Mouse (Mus musculus) right cerebral cortex, postnatal 4 days (tissue): Measurements from ENCODE around the gene Chn2.
"Not testable (repeated sequence)": the region's sequence is repeated elsewhere in the genome, so short reads cannot be mapped to it uniquely, and the experiment has no call there.

Experiments used
- DNase-seq: peaks from one replicate; pipeline ENCODE4 v3.0.0-alpha.2; 2022

The Chn2 gene

DNA sequence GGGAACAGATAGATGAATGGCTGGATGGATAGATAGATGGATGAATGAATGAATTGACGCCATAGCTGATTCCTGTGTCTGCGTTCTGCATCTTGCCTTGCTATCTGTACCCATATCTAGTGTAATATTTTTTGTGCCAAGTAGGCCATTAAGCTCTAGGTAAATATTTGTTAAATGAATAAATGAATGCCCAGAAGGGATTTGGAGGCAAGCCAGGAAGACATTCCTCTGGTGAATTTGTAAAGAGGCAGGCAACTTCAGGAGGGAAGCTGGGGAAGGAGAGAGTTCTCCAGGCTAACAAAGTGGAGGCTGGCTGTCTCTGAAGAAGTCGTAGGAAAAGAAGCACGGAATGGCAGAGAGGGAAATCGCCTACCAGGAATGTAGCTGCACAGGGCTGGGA lies 123.0 kb downstream of the Chn2 start:
- no peak for DNase-seq

DNA sequence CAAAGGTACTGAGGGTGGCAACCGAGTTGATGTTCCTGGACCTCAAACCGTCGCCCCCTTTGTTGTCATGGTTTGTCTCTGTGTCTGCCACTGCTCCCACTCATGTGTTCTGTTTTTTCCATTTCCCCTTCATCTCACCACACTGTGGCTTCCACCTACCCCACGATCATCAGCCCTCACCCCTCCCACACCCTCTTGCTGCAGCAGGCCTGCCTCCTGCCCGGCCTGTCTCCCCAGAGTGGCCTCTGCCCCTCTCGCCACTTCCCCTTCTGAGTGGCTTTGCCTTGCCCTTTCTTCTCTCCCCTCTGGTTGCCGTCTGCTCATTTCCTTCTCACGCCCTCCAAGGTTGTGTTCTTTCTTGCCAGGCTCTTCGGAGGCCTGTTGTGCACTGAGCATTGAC lies 123.4 kb downstream of the Chn2 start:
- no peak for DNase-seq

DNA sequence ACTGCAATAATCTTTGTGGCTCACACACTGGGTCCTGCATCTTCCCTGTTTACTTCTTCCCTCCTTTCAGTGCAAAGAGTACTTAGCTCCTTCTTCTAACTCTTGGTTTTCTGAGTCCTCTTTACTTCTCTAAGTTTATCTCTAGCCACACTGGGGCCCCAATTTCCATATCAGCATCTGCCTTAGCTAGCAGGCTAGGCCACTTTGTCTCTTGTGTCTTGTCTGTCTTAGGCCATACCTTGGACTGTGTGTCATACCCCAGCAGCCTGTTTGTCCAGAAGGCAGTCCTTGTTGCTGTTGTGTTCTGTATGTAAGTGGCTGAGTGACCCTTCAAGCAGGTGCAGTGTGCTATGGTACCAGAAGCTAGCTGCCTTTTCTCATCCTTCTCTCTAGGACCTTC lies 124.3 kb downstream of the Chn2 start:
- DNase-seq, result no peak

DNA sequence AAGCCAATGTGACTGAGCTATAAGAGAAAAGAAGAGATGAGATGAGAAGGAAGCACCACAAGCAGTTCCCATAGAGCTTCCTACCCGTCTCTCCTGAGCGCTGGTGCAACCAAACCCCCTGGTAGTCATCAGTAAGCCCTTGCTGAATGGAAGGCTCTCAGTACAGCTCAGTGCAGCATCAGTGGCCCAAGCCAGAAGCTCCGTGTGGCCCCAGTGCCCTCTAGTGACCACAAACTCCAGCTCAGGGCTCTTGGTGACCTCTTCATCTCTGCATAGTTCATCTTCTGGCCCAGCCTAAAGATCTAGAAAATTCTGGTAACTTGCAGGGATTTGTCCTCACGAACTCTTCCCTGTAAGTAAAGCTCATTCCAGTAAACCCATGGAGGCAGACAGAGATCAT lies 125.4 kb downstream of the Chn2 start:
- peak; percentile 24 for DNase-seq

DNA sequence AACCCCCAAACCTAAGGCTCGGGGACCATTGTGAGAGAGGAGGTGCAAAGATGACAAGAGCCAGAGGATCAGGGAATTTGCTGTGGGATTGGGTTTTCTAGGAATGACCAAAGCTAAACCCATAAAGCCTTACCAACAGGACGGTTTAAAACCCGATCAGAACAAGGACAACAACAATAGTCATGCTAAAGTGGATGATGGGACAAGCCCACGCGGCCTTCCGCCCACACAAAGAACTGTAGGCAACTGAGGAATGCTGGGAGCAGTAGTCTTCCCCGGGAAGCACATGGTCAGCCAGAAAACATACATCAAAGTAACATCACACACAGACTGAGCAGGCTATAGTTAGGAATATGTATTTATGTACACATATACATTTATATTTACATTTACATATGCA lies 125.9 kb downstream of the Chn2 start:
- no peak for DNase-seq

DNA sequence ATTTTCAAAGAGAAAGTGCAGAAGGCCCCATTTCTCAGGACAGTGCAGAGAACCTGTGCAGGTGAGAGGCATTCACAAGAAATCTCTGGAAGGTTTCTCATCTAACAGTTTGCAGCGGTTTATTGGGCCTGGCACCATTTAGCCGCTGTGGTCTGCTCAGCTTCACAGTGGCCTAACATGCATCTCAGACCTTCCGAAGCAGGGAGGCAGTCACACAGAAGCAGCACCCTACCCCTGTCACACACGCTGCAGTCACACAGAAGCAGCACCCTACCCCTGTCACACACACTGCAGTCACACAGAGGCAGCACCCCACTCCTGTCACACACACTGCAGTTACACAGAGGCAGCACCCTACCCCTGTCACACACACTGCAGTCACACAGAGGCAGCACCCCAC lies 126.5 kb downstream of the Chn2 start:
- DNase-seq, result no peak

DNA sequence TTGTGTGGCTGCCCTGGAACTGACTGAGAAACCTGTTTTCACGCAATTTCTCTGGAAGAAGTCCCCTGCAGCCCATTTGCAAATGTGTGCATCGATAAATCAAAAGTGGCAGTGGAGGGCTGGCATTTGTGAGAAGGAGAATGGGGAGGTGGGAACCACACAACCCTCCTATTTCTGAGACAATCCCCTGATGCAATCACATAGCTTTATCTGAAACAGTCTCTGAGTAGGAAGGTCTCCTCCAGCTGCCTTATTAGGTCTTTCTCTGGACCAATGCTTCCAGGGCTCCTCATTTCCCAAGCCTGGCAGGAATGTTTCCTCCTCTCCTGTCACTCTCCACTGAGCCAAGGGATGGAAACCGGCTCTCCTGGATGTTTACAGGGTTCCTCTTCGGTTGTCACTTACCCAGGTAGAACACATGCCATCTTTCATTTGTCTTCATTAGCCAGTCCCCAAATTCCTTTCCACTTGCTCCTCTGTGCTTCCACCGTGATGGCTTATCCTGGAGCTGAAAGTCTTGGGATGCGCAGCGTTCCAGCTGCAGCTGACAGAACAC lies 127.7 kb downstream of the Chn2 start:
- no peak for DNase-seq

DNA sequence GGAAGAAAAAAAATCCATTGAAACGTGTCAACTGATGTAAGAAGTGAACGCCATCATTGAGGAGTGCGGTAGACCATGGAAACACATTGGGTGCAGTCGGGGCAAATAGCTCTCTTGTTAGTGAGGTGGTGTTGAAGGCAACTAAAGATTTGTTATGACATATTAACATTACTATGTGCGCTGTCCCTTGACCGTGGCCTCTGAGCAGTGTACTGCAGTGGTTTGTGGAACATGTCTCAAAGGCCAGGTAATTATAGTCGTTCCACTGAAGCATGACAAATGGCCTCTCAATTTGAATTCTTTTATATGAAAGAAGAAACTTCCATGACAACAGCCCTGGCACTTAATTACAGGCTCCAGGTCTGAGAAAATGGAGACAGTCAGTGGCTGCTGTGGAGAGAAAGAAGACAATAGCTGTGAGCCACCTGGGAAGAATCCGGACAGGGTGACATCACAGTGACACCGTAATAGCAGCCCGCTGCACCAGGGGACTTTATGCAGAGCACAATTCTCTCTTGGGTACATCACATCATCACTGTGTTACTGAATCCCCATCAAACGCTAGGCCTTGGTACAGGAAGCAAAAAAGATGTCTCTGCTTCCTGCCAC lies 131.0 kb downstream of the Chn2 start:
- DNase-seq, result no peak

DNA sequence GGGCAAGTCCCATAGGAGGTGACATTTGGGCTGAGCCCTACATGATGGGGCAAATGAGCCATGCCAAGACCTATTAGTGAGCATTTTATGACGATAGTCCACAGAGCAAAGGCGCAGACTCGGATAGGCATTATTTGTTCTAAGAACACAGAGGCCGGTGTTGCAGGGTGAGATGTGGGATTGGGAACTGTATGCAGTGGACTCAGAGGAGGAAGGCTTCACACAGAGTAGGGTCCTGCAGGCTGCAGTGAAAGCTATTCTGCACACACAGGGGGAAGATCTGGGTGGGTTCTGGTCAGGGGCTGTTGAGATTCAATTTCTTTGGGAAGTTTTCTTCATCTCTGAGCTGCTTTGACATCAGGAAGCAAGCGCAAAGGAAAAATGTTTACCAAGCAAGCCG lies 132.0 kb downstream of the Chn2 start:
- DNase-seq, result no peak

DNA sequence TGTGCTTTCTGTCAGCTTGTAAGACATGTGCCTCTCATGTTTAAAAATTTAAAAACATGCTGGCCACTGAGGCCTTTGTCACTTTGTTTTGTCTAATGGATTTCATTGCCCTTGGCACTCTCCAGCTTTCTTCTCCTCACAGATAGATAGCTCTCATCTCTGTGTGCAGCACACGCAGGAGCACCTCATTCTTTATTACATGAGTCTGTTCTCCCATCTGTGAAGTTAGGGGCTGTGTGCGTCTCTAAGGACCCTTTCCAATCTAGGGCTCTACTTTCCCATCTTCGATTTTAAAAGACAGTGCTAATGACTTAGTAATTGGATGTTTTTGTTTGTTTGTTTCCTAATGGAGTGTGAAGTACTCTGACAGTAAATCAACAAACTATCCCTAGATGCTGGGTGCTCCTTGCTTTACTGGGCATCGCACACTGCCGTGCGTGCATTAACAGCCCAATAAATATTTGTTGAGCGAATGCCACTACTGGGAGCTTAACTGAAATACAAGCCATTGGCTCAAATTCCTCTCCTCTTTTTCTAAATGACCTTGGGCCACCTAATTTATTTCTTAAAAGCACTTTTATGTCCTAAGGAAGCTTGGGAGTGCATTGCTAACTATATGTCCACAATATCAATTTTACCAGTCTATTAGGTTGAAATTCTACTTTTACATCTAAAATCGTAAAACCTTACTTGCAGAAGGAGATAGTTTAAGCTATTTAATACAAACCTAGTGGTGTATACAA lies 136.3 kb downstream of the Chn2 start:
- no peak for DNase-seq

DNA sequence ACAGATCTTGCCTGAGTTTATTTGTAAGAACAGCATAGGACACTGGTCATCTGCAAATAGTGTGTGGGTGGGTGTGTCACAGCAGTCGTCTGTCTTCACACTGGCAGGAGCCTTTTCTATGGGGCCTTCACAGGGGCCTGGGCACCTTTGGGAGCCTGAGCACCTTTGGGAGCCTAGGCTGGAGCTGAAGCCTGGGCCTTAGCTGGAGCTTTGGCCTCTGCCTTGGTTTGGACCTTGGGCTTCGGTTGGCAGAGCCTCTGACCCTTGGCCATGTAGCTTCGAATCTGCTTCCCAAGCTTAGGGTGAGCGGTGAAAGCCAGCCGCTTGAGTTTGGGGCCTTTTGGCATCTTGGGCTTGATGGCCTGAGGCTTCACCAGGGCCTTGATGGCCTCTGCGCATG lies 137.7 kb downstream of the Chn2 start:
- DNase-seq, result not testable (repeated sequence)

DNA sequence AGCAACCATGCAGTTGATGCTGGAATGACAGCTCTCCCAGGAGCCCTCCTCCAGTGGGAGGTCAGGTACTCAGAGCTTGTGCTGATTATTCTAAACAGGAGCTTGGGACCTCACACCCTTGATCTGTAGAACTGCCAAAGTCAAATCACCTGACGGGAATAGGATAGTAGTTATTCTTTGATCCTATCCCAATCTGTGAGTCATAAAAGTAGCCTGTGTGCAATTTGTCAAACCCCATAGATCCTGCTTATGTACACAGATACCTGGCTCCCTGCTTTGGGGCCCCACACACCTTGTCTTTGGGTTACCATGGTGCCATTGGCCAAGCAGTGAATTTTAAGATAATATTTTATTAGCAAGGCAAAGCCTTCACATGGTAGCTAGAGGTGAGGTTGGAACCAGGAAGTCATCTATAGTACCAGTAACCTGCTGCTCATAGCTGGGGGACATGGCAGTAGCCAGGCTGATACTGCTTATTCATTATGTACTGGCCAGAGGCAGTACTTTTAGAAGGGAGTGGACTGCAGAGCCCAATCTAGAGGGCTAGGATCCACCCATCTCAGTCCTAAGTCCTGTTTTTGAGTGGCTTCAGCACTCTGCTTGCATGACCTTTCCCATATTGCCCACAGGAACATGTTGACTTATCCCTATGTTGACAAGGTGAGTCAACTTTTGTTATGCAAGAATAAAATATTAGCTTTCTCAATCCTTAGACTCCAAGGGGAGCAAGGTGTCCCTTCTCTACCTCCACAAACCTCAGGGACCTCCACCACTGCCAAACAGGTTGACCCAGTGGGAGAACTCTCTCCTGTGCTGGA lies 139.9 kb downstream of the Chn2 start:
- DNase-seq, result no peak

DNA sequence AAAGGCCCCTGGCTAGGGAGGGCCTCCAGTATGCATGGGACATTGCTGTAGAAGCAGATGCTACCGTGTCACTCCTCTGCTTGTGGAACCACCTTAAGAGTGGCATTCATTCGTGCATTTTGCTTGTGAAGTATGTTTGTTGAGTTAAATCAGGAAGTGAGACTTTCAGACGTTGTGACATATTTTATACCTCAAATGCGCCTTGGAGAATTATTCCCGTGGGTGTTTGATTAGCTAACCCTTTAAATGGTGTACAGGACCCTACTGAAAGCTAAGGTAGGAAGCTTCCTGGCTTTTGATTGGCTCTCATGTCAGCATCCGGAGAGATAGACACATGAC lies 140.5 kb downstream of the Chn2 start:
- DNase-seq, result no peak

DNA sequence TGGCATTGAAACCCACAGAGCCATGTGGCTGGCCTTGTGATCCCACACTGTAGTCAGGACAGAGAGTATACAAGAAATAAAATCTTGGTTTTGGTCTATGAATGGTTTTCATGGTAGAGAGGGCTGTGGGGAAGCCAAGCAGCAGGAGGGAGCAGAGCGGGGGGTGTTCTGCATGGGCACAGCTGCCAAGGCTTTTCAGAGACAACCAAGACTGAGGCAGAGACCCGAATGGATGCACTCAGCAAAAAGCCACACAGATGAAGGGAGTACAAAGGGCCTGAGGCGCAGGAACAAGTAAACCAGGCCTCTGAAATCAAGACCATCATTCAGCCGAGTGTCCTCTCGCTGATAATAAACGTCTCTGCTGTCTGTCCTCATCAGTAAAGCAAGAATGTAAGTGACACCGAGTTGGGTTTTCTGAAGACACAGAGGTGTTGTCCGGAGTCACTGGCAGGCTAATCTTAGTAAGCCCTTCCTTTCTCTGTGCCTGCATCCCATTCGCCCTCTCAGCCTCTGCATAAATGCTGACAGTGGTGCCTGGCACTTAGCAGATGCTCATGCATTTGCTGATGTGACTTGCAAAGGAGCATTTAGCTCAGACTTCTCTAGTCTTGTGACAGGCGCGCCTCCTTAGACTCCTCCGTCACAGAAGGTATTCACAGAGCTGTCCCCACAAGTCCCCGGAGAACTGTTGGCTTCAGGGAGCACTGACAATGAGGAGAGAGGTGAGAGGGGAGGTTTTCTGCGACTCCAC lies 144.6 kb downstream of the Chn2 start:
- DNase-seq, result peak; percentile 8

DNA sequence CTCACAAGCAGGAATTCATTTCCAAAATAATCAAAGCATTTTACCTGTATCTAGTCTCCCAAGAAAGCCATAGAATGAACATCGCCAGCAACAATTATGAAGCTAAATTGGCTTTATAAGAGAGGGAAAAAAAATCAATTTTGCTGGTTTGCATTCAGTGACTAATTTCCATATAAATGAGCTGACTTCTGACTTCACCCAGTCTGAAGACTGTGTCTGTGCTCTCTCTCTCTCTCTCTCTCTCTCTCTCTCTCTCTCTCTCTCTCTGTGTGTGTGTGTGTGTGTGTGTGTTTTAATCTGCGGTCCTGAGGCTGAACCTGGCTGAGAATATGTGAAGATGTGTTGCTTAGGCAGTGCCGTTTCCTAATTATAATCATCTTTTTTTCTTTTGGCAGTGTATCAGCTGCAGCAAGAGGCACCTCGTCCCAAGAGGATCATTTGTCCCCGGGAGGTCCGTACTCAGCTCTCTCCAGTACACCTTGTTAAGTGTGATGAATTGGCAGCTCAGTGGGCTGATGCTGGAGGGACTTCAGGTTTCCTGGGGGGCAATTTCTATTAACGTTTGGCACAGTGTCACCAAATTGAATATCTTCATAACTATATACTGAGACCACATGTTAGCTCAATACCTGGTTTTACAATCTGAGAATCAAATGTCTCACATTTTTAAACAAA lies 154.4 kb downstream of the Chn2 start:
- DNase-seq, result no peak

DNA sequence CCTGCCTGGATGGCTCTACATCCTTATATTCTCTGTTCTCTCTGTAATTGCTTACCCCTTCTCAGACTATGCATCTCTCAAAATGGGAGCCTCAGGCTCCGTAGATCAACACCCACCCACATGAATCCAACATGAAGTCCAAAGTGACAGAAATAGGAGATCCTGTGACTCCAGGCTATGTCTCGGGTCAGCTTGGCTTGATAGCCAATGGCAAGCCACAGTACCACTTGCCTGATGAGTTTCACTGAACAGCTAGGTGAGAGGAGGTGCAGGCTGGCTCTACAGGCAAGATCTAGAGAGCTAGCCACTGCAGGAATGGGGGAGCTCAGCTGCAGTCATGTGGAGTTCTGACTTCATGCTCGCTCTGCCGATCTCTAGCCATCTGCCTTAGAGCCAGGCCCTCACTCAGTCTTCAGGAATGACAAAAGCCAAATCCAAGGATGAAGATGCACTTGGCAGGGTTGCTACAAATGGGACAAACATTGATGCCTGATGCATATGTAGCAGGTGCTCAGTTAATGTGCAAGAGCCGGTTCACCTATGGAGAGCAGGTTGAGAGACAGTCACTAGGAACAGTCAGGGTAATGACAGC lies 158.6 kb downstream of the Chn2 start:
- DNase-seq, result no peak

DNA sequence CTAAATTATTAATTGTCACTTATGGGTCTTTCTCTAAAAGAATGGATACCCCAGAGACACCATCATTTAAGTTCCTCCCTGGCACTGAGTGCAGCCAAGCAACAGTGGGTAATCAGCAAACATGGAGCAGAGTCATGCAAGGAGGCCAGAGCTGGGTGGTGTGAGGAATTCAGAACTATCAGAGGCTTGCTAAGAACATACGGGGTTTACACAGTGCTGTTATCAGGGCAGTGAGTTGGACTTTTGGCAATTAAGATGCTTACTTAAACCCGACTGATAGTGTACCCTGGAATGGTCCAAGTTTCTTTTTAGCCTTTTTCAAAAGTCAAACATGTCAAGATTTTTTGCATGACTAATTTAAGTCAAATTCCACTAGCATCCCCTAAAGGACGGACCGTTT lies 160.2 kb downstream of the Chn2 start:
- no peak for DNase-seq

DNA sequence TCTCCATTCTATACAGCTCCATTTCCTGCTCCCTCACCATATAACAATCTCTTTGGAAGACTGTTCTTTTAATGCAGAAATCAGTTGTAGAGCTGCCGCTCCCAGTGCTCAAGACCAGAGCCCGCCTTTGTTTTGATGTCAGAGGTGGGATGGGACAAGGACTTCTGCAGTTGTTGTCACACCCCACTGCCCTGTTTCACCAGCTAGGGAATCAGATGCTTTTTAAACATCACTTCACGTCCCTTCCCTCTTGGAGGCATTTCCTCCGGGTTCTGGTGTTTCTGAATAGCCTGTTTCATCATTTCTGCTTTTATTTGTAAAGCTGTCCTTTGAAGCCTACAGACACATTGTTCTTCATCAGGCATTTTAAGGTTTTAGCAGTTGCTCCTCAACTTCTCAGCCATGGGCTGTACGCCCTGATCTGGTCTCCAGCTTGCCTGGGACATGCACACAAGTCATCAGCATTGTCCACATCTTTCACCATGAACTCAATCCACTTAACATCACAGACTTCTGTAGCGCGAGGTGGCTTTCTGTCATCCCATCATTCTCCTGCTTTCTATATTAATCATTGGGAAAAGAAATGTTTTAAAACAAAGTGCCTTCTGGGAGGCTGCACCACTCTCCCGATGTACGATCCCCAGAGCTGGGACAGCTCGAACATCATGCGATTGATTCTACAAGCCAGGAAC lies 160.8 kb downstream of the Chn2 start:
- DNase-seq, result no peak

DNA sequence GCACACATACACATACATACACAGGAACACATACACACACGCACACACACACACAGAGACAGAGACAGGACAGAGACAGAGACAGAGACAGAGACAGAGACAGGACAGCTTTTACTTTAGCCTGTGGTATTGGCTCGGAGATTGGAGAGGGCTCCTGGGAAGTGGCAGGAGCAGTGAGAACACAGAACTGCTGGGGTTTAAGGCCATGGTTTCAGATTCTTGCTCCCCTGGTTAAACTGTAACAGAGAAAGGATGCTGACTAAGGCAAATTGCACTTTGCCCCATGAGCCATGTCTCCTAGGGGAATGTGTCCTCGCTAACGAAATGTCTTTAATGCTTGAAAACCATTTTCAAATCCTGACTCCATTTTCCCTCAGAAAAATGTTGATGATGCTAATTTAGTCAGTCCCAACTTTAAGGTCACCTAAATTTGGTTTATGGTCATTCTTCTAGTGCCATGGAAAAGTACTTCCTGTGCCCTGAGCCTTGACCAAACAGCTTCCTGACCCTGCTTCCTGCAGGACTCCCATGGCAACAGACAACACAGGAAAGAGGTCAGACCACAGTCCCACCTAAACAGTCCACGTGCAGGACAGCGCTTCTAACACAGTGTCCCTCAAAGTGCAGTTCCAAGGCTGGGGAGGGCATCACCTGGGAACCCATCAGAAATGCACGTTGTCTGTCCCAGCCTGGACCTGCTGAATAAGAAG lies 163.1 kb downstream of the Chn2 start:
- no peak for DNase-seq

DNA sequence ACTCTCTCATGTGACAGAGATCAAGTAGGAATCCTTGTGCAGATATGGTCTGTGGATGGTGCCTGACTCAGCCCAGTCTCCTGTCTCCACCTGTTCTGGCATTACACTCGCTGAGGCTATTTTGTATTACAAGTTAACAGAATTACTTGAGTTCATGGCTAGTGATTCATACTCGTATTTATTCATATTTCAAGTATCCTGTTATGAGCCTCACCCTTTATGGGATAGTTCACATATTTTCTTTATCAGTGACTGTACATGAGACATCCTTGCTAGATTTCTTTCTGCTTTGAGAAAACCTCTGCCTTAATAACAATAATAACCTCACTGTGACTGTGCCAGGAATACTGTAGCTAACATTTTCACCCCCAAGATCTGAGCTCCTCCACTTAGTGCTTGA lies 164.0 kb downstream of the Chn2 start:
- DNase-seq, result no peak

DNA sequence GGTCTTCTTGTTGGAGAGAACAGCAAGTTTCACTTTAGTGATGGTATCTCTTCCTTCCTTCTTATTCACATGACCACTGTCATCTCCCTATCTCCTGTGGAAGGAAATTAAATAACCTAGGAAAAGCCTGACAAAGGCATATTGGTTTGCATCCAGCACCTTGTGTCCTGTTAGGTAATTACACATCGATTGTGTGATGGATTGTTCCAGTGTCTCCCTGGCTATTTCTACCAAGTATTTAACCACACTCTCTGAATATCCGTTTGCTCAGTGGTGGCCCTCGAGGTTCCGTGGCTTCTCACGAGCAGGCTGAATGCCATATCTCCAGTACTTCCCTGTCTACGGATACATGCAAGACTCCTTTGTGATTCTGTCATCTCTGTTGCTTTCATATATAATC lies 164.6 kb downstream of the Chn2 start:
- DNase-seq, result no peak
